Comparison of ENCODE assay signal across 9 mouse cellular contexts in genomic region chr10:42089235-42089625, GRCm38 (mm10).
DNase-seq lines count a peak whose midpoint lies in the region; ATAC-seq lines count a peak whose summit lies in the region.
"Had no signal": no experiment of that assay in that cellular context is flagged by ENCODE, and none has a peak within 500 bp of the region (broad histone marks: within the 10 kb centered on the region; RNA-seq: fewer than 3 reads in every experiment).

No protein-coding gene starts in this region.

- H3K27me3 ChIP-seq in intestine, embryonic 15.5 days (replicated peaks), result no peaks in the 10 kb centered on the region
- no peaks in the 10 kb centered on the region for H3K27me3 ChIP-seq in limb, embryonic 10.5 days (ENCODE audit: low read depth, poor library complexity, severe bottlenecking)
- H3K27me3 ChIP-seq: Patski had no signal

- H3K27ac ChIP-seq in intestine, embryonic 15.5 days, result peak overlapping the region; percentile 44
- H3K27ac ChIP-seq in limb, embryonic 10.5 days, result 0 out of 2 replicates have a peak overlapping the region, but pooled peaks have one; percentile 66

- H3K4me2 ChIP-seq in intestine, embryonic 15.5 days (replicated peaks), result 0 out of 2 replicates have a peak overlapping the region, but pooled peaks have one; percentile 19

- no peak overlapping the region for H3K4me3 ChIP-seq in intestine, embryonic 15.5 days (replicated peaks)
- H3K4me3 ChIP-seq in limb, embryonic 10.5 days, result no peak overlapping the region

- no peaks in the 10 kb centered on the region for H3K9me3 ChIP-seq in intestine, embryonic 15.5 days
- no peaks in the 10 kb centered on the region for H3K9me3 ChIP-seq in limb, embryonic 10.5 days (replicated peaks)

- H3K36me3 ChIP-seq in intestine, embryonic 15.5 days, result no peaks in the 10 kb centered on the region
- no peaks in the 10 kb centered on the region for H3K36me3 ChIP-seq in limb, embryonic 10.5 days

- DNase-seq in frontal cortex, postnatal 36 days (ENCODE audit: low spot score in 2 of 2), result peak; percentile 20 to 23
- DNase-seq in frontal cortex, postnatal 14 days (ENCODE audit: low spot score in 2 of 2), result no peak
- peak; percentile 62 for DNase-seq in adrenal gland, postnatal 14 days
- no peak for DNase-seq in limb, embryonic 10.5 days (ENCODE audit: low spot score)
- peak; percentile 30 for DNase-seq in naive thymus-derived CD4-positive, alpha-beta T cell, adult 2 months (ENCODE audit: low read depth)
- peak; percentile 68 to 84 for DNase-seq in urinary bladder, postnatal 36 days (ENCODE audit: low spot score in 2 of 2)

- H3K9ac ChIP-seq in intestine, embryonic 15.5 days, result no peak overlapping the region

- 3% methylated on average over 3 of the region's 3 CpGs for WGBS in intestine, embryonic 15.5 days
- 41% methylated on average over 3 of the region's 3 CpGs for WGBS in limb, embryonic 10.5 days

- H3K4me1 ChIP-seq in intestine, embryonic 15.5 days (replicated peaks), result peaks cover 18% of the 10 kb centered on the region; the same call in 1 of the 2 replicates
- peaks cover 23% of the 10 kb centered on the region for H3K4me1 ChIP-seq in limb, embryonic 10.5 days

- peak; percentile 92 for ATAC-seq in granulocyte monocyte progenitor cell, adult 5-6 weeks (replicated peaks; ENCODE audit: poor library complexity, severe bottlenecking)
- peak; percentile 72 for ATAC-seq in intestine, embryonic 15.5 days
- ATAC-seq: Patski had no signal

Comparison
In these comparisons a context has a peak if more than half of its experiments do, and no peak if none do; other contexts are left out.
1. DNase-seq: peak in frontal cortex, postnatal 36 days (2 of 2), adrenal gland, postnatal 14 days (single experiment), naive thymus-derived CD4-positive, alpha-beta T cell, adult 2 months (single experiment) and urinary bladder, postnatal 36 days (2 of 2); none in frontal cortex, postnatal 14 days (0 of 2) and limb, embryonic 10.5 days (single experiment).